10 mouse cellular contexts compared by ENCODE assay signal in the genomic region with DNA sequence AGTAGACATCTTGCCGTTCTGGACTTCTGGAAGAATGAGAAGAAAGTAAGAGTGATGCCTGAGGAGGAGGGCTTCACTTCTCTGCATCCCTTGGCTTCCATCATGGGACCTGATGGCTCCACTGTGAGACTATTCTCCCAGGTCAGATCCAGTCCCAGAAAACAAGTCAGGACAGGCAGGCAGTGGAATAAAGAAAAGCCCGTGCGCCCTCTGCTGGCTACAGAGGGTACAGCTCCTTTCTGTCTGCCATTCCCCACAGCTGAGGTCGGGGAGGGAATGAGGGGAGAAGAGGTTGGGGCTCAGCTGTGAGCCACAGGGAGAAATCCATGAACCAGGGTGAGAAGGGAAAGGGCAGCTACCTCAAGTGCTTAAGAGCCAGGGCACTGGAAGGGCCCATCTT. TPM values are rescaled to one million over a fixed set of nuclear protein-coding genes. Genes with fewer than 3 reads are reported as not detected.
DNase-seq lines count a peak whose midpoint lies in the region; ATAC-seq and TF ChIP-seq lines count a peak whose summit lies in the region.
"Had no signal": no experiment of that assay in that cellular context is flagged by ENCODE, and none has a peak within 500 bp of the region (broad histone marks: within the 10 kb centered on the region; RNA-seq: fewer than 3 reads in every experiment).

No protein-coding gene starts in this region.

- WGBS in kidney, adult 2 months, result 24% methylated on average over 4 of the region's 4 CpGs
- 22% methylated on average over 4 of the region's 4 CpGs for WGBS in kidney, embryonic 14.5 days
- WGBS in midbrain, embryonic 13.5 days, result 23% methylated on average over 4 of the region's 4 CpGs

- TF ChIP-seq POLR2A in kidney, adult 2 months (IDR thresholded peaks at IDR 0.05; ENCODE audit: low read depth, low read length), result no peak

- no peaks in the 10 kb centered on the region for H3K4me1 ChIP-seq in kidney, adult 2 months (ENCODE audit: control insufficient read depth, insufficient read depth, low read length)
- H3K4me1 ChIP-seq in kidney, embryonic 14.5 days (ENCODE audit: control insufficient read depth, insufficient read depth, low read length), result peaks cover 4% of the 10 kb centered on the region; the same call in 1 of the 2 replicates
- H3K4me1 ChIP-seq in midbrain, embryonic 13.5 days (replicated peaks), result peaks cover 31% of the 10 kb centered on the region

- no peaks in the 10 kb centered on the region for H3K9me3 ChIP-seq in kidney, embryonic 14.5 days (ENCODE audit: control insufficient read depth, low read length)
- H3K9me3 ChIP-seq in midbrain, embryonic 13.5 days, result no peaks in the 10 kb centered on the region
- H3K9me3 ChIP-seq: embryonic facial prominence, embryonic 15.5 days; megakaryocyte, embryonic 14.5 days had no signal

- no peak overlapping the region for H3K4me2 ChIP-seq in kidney, embryonic 14.5 days (replicated peaks; ENCODE audit: low read depth, low read length)
- no peak overlapping the region for H3K4me2 ChIP-seq in midbrain, embryonic 13.5 days (replicated peaks)
- H3K4me2 ChIP-seq: embryonic facial prominence, embryonic 15.5 days had no signal

- ATAC-seq in kidney, embryonic 14.5 days (ENCODE audit: low FRiP score, low TSS enrichment), result no peak
- ATAC-seq in midbrain, embryonic 13.5 days, result no peak

- H3K27me3 ChIP-seq in kidney, adult 2 months (replicated peaks; ENCODE audit: control insufficient read depth, insufficient read depth, low read length), result no peaks in the 10 kb centered on the region
- no peaks in the 10 kb centered on the region for H3K27me3 ChIP-seq in kidney, embryonic 14.5 days (ENCODE audit: control insufficient read depth, insufficient read depth, low read length)
- no peaks in the 10 kb centered on the region for H3K27me3 ChIP-seq in midbrain, embryonic 13.5 days
- H3K27me3 ChIP-seq: embryonic facial prominence, embryonic 15.5 days; megakaryocyte, embryonic 14.5 days had no signal

- H3K9ac ChIP-seq in kidney, embryonic 14.5 days (ENCODE audit: low read depth, low read length), result no peak overlapping the region
- no peak overlapping the region for H3K9ac ChIP-seq in midbrain, embryonic 13.5 days (replicated peaks)
- H3K9ac ChIP-seq: embryonic facial prominence, embryonic 15.5 days had no signal

- DNase-seq in kidney, adult 2 months, result peak; percentile 67
- DNase-seq in adrenal gland, adult 18-20 months (ENCODE audit: low spot score in 2 of 2), result peak; percentile 70 to 77
- peak; percentile 88 for DNase-seq in embryo, embryonic 10.5 days (ENCODE audit: low spot score)
- DNase-seq in heart, postnatal 10 days, result peak; percentile 73 to 85
- DNase-seq in left cerebral cortex, postnatal 10 days (ENCODE audit: extremely low spot score in 1 of 2, low spot score in 2 of 2), result peak; percentile 64 to 73
- DNase-seq in testis, postnatal 10 days (ENCODE audit: low spot score), result peak; percentile 88

- H3K36me3 ChIP-seq in kidney, adult 2 months (ENCODE audit: control insufficient read depth, insufficient read depth, low read length), result peaks cover 2% of the 10 kb centered on the region; the same call in 1 of the 2 replicates
- H3K36me3 ChIP-seq in kidney, embryonic 14.5 days (ENCODE audit: control insufficient read depth, insufficient read depth, low read length), result peaks cover 34% of the 10 kb centered on the region
- peaks cover 59% of the 10 kb centered on the region for H3K36me3 ChIP-seq in midbrain, embryonic 13.5 days

- no peak overlapping the region for H3K4me3 ChIP-seq in kidney, adult 2 months (ENCODE audit: insufficient read depth, low read depth, low read length)
- no peak overlapping the region for H3K4me3 ChIP-seq in kidney, embryonic 14.5 days (ENCODE audit: low read length)
- no peak overlapping the region for H3K4me3 ChIP-seq in midbrain, embryonic 13.5 days (replicated peaks)
- H3K4me3 ChIP-seq: embryonic facial prominence, embryonic 15.5 days; megakaryocyte, embryonic 14.5 days had no signal

- H3K27ac ChIP-seq in kidney, adult 2 months (ENCODE audit: insufficient read depth, low read depth, low read length), result no peak overlapping the region
- no peak overlapping the region for H3K27ac ChIP-seq in kidney, embryonic 14.5 days (ENCODE audit: low read depth, low read length)
- H3K27ac ChIP-seq in midbrain, embryonic 13.5 days, result 0 out of 2 replicates have a peak overlapping the region, but pooled peaks have one; percentile 14
- H3K27ac ChIP-seq: embryonic facial prominence, embryonic 15.5 days had no signal

- TF ChIP-seq CTCF in kidney, adult 2 months (conservative IDR thresholded peaks at IDR 0.05; ENCODE audit: insufficient read depth, insufficient read length, low read depth, low read length), result peak; percentile 86

- intact Hi-C loops in heart, postnatal 10 days (cut with DNase I), result loop anchor here (1.0 kb wide), 1 partner anchor 293 kb away; no protein-coding TSS in a partner anchor
- intact Hi-C loops in left cerebral cortex, postnatal 10 days (cut with DNase I), result loop anchor here (2.0 kb wide), 1 partner anchor 291 kb away; a partner anchor contains a TSS

RNA-seq across cellular contexts. Expression of a gene that starts 24.2 kb away (rescaled TPM):
- polyA plus RNA-seq in kidney, adult 2 months (2012; rRNA removed), result 70.6 and 80.4 TPM in 2 replicates
- 74.9 and 87.9 TPM in 2 replicates for polyA plus RNA-seq in kidney, embryonic 14.5 days (2014; fragmentation: Nextera tagmentation; extraction: Ambion mirVana)
- 10 to 100 TPM; 55.5 to 61.6 TPM for total RNA-seq in adrenal gland, adult 18-20 months (2021)
- total RNA-seq in heart, postnatal 10 days (2021), result 10 to 100 TPM; 28.7 to 31.7 TPM
- 10 to 100 TPM; 82.1 to 82.4 TPM for total RNA-seq in left cerebral cortex, postnatal 10 days (2021)
- polyA plus RNA-seq in midbrain, embryonic 13.5 days (2015; fragmentation: Nextera tagmentation; extraction: Ambion mirVana), result 103 TPM in 2 replicates

RNA-seq across cellular contexts. Expression of a gene that starts 38.9 kb away (rescaled TPM):
- 5.9 TPM in 2 replicates for polyA plus RNA-seq in kidney, adult 2 months (2012; rRNA removed)
- polyA plus RNA-seq in kidney, embryonic 14.5 days (2014; fragmentation: Nextera tagmentation; extraction: Ambion mirVana), result 0.70 and 1.1 TPM in 2 replicates
- 1 to 10 TPM; 1.2 to 1.5 TPM for total RNA-seq in adrenal gland, adult 18-20 months (2021)
- total RNA-seq in heart, postnatal 10 days (2021), result 1 to 10 TPM in 1 of 2 experiments, under 1 TPM in 1; 0.74 to 1.5 TPM
- under 1 TPM; 0.58 to 0.59 TPM for total RNA-seq in left cerebral cortex, postnatal 10 days (2021)
- 0.40 and 0.66 TPM in 2 replicates for polyA plus RNA-seq in midbrain, embryonic 13.5 days (2015; fragmentation: Nextera tagmentation; extraction: Ambion mirVana)

RNA-seq across cellular contexts. Expression of a gene that starts 51.5 kb away (rescaled TPM):
- polyA plus RNA-seq in kidney, adult 2 months (2012; rRNA removed), result 64.1 and 64.4 TPM in 2 replicates
- polyA plus RNA-seq in kidney, embryonic 14.5 days (2014; fragmentation: Nextera tagmentation; extraction: Ambion mirVana), result 10.0 and 16.0 TPM in 2 replicates
- total RNA-seq in adrenal gland, adult 18-20 months (2021), result 10 to 100 TPM; 57.6 to 63.6 TPM
- 10 to 100 TPM; 55.3 to 58.8 TPM for total RNA-seq in heart, postnatal 10 days (2021)
- total RNA-seq in left cerebral cortex, postnatal 10 days (2021), result 10 to 100 TPM; 48.7 to 49.0 TPM
- polyA plus RNA-seq in midbrain, embryonic 13.5 days (2015; fragmentation: Nextera tagmentation; extraction: Ambion mirVana), result 18.2 and 21.8 TPM in 2 replicates
